Mouse (Mus musculus): ENCODE measurements around the gene Akap8l. TPM values are rescaled to one million over a fixed set of nuclear protein-coding genes. Genes with fewer than 3 reads are reported as not detected.

Gene Akap8l
- total and polyA plus RNA-seq, 3 experiments, result 50.3 to 55.1 (median 51.2) TPM

DNA sequence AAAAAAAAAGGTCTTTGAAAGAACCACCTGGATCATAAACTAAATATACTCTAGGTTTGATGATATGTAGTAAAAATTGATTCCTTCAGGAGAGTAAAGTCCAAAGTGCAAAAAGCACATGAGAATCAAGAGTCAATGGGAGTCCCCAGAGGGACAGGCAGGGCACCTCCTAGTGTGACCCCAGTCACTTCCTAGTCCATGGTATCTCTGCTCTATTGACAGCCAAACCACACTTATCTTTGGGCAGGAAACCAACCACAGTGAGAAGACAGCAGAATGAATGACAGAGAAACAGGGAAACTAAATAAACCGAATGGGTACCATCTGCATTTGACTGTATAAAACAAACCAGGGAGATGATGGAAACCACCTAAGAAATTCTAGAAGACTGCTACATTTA is 10.3 kb downstream of the Akap8l start:
- intact Hi-C loops (cut with DNase I), result no loop called here
- Histone ChIP-seq H3K9ac (ENCODE audit: low read depth, low read length) (no peak overlapping the region), H3K4me1 (ENCODE audit: control insufficient read depth, insufficient read depth, low read length) (peaks cover 3% of the 10 kb centered on the region), H3K4me3 (no peak overlapping the region), H3K36me3 (ENCODE audit: control insufficient read depth, insufficient read depth, low read length) (peaks cover 16% of the 10 kb centered on the region), H3K79me2 (replicated peaks; ENCODE audit: control insufficient read depth, insufficient read depth, low read length) (peaks cover 1% of the 10 kb centered on the region; the same call in 1 of the 2 replicates), H3K27me3 (ENCODE audit: control insufficient read depth, insufficient read depth, low read length) (no peaks in the 10 kb centered on the region), H3K27ac (no peak overlapping the region)
- TF ChIP-seq EP300 (IDR thresholded peaks at IDR 0.05; ENCODE audit: insufficient read depth, low read depth, low read length) (no peak), POLR2A (IDR thresholded peaks at IDR 0.05; ENCODE audit: insufficient read depth, low read depth, low read length) (no peak)
- DNase-seq, result no peak
- WGBS, result 14% methylated on average over 1 of the region's 1 CpGs

DNA sequence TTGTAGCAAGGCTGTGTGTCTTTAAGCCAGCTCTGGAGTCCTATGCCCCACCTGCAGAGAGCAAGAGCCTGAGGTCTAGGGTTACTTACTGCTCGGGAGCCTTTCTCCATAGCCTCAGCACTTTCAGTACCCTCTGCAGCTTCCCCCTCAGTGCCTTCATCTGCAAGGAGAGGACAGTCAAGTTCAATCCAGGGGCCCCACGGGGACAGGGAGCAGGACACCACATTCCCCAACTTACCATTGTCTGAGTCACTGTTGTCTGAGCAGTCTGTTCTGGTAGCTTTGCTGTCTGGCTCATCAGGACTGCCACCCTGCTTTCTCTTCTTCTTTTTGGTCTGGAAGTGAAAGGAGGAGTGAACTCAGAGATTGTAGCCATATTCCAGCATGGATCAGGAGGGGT is 14.5 kb downstream of the Akap8l start:
- H3K4me3 ChIP-seq, result no peak overlapping the region
- H3K4me1 ChIP-seq (ENCODE audit: control insufficient read depth, insufficient read depth, low read length), result peaks cover 2% of the 10 kb centered on the region
- 64% methylated on average over 2 of the region's 2 CpGs for WGBS
- H3K36me3 ChIP-seq (ENCODE audit: control insufficient read depth, insufficient read depth, low read length), result peaks cover 6% of the 10 kb centered on the region
- no peak overlapping the region for H3K27ac ChIP-seq
- intact Hi-C loops (cut with DNase I), result no loop called here
- TF ChIP-seq POLR2A (IDR thresholded peaks at IDR 0.05; ENCODE audit: insufficient read depth, low read depth, low read length) (no peak), EP300 (IDR thresholded peaks at IDR 0.05; ENCODE audit: insufficient read depth, low read depth, low read length) (no peak), CTCF (IDR thresholded peaks at IDR 0.05) (no peak)
- no peak overlapping the region for H3K9ac ChIP-seq (ENCODE audit: low read depth, low read length)
- H3K79me2 ChIP-seq (replicated peaks; ENCODE audit: control insufficient read depth, insufficient read depth, low read length), result peaks cover 2% of the 10 kb centered on the region; the same call in 1 of the 2 replicates
- no peak for DNase-seq
- no peaks in the 10 kb centered on the region for H3K27me3 ChIP-seq (ENCODE audit: control insufficient read depth, insufficient read depth, low read length)

GRCm38 (mm10) chr17:32334921-32335320 is 15.5 kb downstream of the Akap8l start:
- WGBS, result 96% methylated on average over 12 of the region's 12 CpGs
- H3K27me3 ChIP-seq (ENCODE audit: control insufficient read depth, insufficient read depth, low read length), result no peaks in the 10 kb centered on the region
- peaks cover 2% of the 10 kb centered on the region; the same call in 1 of the 2 replicates for H3K36me3 ChIP-seq (ENCODE audit: control insufficient read depth, insufficient read depth, low read length)
- H3K27ac ChIP-seq, result no peak overlapping the region
- TF ChIP-seq POLR2A (IDR thresholded peaks at IDR 0.05; ENCODE audit: insufficient read depth, low read depth, low read length) (no peak), CTCF (IDR thresholded peaks at IDR 0.05) (no peak), EP300 (IDR thresholded peaks at IDR 0.05; ENCODE audit: insufficient read depth, low read depth, low read length) (no peak)
- no peaks in the 10 kb centered on the region; the same call in 1 of the 2 replicates for H3K4me1 ChIP-seq (ENCODE audit: control insufficient read depth, insufficient read depth, low read length)
- intact Hi-C loops (cut with DNase I), result no loop called here
- peaks cover 2% of the 10 kb centered on the region; the same call in 1 of the 2 replicates for H3K79me2 ChIP-seq (replicated peaks; ENCODE audit: control insufficient read depth, insufficient read depth, low read length)
- no peak overlapping the region for H3K9ac ChIP-seq (ENCODE audit: low read depth, low read length)
- no peak for DNase-seq
- H3K4me3 ChIP-seq, result no peak overlapping the region

GRCm38 (mm10) chr17:32333675-32334303 is 16.6 kb downstream of the Akap8l start:
- no peak overlapping the region for H3K27ac ChIP-seq
- peaks cover 2% of the 10 kb centered on the region; the same call in 1 of the 2 replicates for H3K79me2 ChIP-seq (replicated peaks; ENCODE audit: control insufficient read depth, insufficient read depth, low read length)
- DNase-seq, result no peak
- no peaks in the 10 kb centered on the region for H3K4me1 ChIP-seq (ENCODE audit: control insufficient read depth, insufficient read depth, low read length)
- H3K36me3 ChIP-seq (ENCODE audit: control insufficient read depth, insufficient read depth, low read length), result no peaks in the 10 kb centered on the region
- TF ChIP-seq EP300 (IDR thresholded peaks at IDR 0.05; ENCODE audit: insufficient read depth, low read depth, low read length) (no peak), CTCF (IDR thresholded peaks at IDR 0.05) (no peak), POLR2A (IDR thresholded peaks at IDR 0.05; ENCODE audit: insufficient read depth, low read depth, low read length) (no peak)
- H3K4me3 ChIP-seq, result no peak overlapping the region
- 74% methylated on average over 31 of the region's 31 CpGs for WGBS
- no peak overlapping the region for H3K9ac ChIP-seq (ENCODE audit: low read depth, low read length)
- intact Hi-C loops (cut with DNase I), result no loop called here
- H3K27me3 ChIP-seq (ENCODE audit: control insufficient read depth, insufficient read depth, low read length), result no peaks in the 10 kb centered on the region

GRCm38 (mm10) chr17:32327501-32327900 is 22.9 kb downstream of the Akap8l start:
- no peaks in the 10 kb centered on the region for H3K79me2 ChIP-seq (replicated peaks; ENCODE audit: control insufficient read depth, insufficient read depth, low read length)
- H3K9ac ChIP-seq (ENCODE audit: low read depth, low read length), result no peak overlapping the region
- H3K36me3 ChIP-seq (ENCODE audit: control insufficient read depth, insufficient read depth, low read length), result peaks cover 4% of the 10 kb centered on the region
- H3K4me3 ChIP-seq, result no peak overlapping the region
- intact Hi-C loops (cut with DNase I), result no loop called here
- no peak for DNase-seq
- H3K4me1 ChIP-seq (ENCODE audit: control insufficient read depth, insufficient read depth, low read length), result no peaks in the 10 kb centered on the region
- TF ChIP-seq EP300 (IDR thresholded peaks at IDR 0.05; ENCODE audit: insufficient read depth, low read depth, low read length) (no peak), CTCF (IDR thresholded peaks at IDR 0.05) (no peak), POLR2A (IDR thresholded peaks at IDR 0.05; ENCODE audit: insufficient read depth, low read depth, low read length) (no peak)
- H3K27me3 ChIP-seq (ENCODE audit: control insufficient read depth, insufficient read depth, low read length), result no peaks in the 10 kb centered on the region
- no peak overlapping the region for H3K27ac ChIP-seq

DNA sequence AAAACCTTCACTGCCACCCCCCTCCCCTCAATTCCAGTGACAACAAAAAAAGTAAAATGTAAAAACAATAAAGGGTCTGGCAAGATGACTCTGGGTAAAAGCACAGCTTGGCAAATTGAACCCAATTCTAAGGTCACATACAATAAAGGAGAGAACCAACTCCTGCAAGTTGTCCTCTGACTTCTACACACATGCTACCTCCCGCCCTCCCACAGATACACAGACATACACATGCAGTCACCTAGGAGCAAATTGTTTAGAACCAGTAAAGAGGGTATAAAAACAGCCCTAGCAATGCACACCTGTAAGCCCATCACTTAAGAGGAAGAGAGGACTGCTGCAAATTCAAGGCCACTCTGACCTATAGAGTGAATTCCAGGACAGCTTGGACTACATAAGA is 27.6 kb downstream of the Akap8l start:
- Histone ChIP-seq H3K4me1 (ENCODE audit: control insufficient read depth, insufficient read depth, low read length) (peaks cover 9% of the 10 kb centered on the region), H3K79me2 (replicated peaks; ENCODE audit: control insufficient read depth, insufficient read depth, low read length) (no peaks in the 10 kb centered on the region), H3K27ac (no peak overlapping the region), H3K9ac (ENCODE audit: low read depth, low read length) (no peak overlapping the region), H3K27me3 (ENCODE audit: control insufficient read depth, insufficient read depth, low read length) (no peaks in the 10 kb centered on the region), H3K4me3 (no peak overlapping the region), H3K36me3 (ENCODE audit: control insufficient read depth, insufficient read depth, low read length) (peaks cover 9% of the 10 kb centered on the region)
- WGBS, result 97% methylated on average over 1 of the region's 1 CpGs
- intact Hi-C loops (cut with DNase I), result no loop called here
- no peak for TF ChIP-seq CTCF (IDR thresholded peaks at IDR 0.05)
- TF ChIP-seq POLR2A (IDR thresholded peaks at IDR 0.05; ENCODE audit: insufficient read depth, low read depth, low read length), result no peak
- no peak for TF ChIP-seq EP300 (IDR thresholded peaks at IDR 0.05; ENCODE audit: insufficient read depth, low read depth, low read length)
- no peak for DNase-seq

Measured in heart, adult 2 months (tissue).